Mouse (Mus musculus) heart, adult 2 months (tissue): ENCODE results near the gene Pax6. TPM values are rescaled to one million over a fixed set of nuclear protein-coding genes. Genes with fewer than 3 reads are reported as not detected.

Experiments
- DNase-seq, 2 experiments: peaks; one replicate each; pipeline ENCODE4 v3.0.0; 2021
- H3K27ac ChIP-seq: fragments of 200-600 bp; 2 replicates; pipeline ENCODE4 v1.8.1; 2022
- H3K27me3 ChIP-seq: fragments of 200-500 bp; 2 replicates; pipeline ENCODE4 v1.6.1; 2012; ENCODE audit warnings: mild to moderate bottlenecking, low read length, inconsistent platforms, mixed read lengths; ENCODE audit not compliant: control insufficient read depth, insufficient read depth
- H3K36me3 ChIP-seq: fragments of 200-500 bp; 2 replicates; pipeline ENCODE4 v1.6.1; 2012; ENCODE audit warnings: low read length, inconsistent platforms; ENCODE audit not compliant: control insufficient read depth, insufficient read depth
- H3K4me1 ChIP-seq: fragments of 200-500 bp; 2 replicates; pipeline ENCODE4 v1.6.1; 2011; ENCODE audit warnings: low read length; ENCODE audit not compliant: control insufficient read depth, insufficient read depth
- H3K4me3 ChIP-seq: fragments of 200-600 bp; 2 replicates; pipeline ENCODE4 v1.8.1; 2022
- H3K79me2 ChIP-seq: fragments of 200-500 bp; replicated peaks from 2 replicates; pipeline ENCODE4 v1.6.1; 2012; ENCODE audit warnings: mild to moderate bottlenecking, inconsistent platforms, low read length, moderate library complexity, mixed read lengths; ENCODE audit not compliant: control insufficient read depth, insufficient read depth
- H3K9ac ChIP-seq: fragments of 200-500 bp; 2 replicates; pipeline ENCODE4 v1.6.1; 2012; ENCODE audit warnings: low read depth, mild to moderate bottlenecking, control low read depth, inconsistent platforms, low read length, mixed read lengths
- CTCF ChIP-seq: fragments of 200-600 bp; IDR thresholded peaks from 2 replicates; pipeline ENCODE4 v1.8.1; 2022; ENCODE audit warnings: antibody characterized with exemption, mild to moderate bottlenecking, moderate library complexity
- EP300 ChIP-seq: fragments of 200-500 bp; IDR thresholded peaks from 2 replicates; pipeline ENCODE4 v1.6.1; 2011; ENCODE audit warnings: low read depth, low read length, control low read depth; ENCODE audit not compliant: insufficient read depth
- POLR2A ChIP-seq: fragments of 200-500 bp; IDR thresholded peaks from 2 replicates; pipeline ENCODE4 v1.6.1; 2011; ENCODE audit warnings: mild to moderate bottlenecking, low read depth, low read length, control low read depth; ENCODE audit not compliant: insufficient read depth
- WGBS: fragments of 180-500 bp; shearing (Covaris S2); methylation state at CpG from one replicate; pipeline ENCODE4 v1.1.7; 2018; 5-methylcytosine and 5-hydroxymethylcytosine counted together
- intact Hi-C: fragments of 180-260 bp; cut with DNase I; formaldehyde crosslinking; loops from one replicate; pipeline ENCODE4 v1.15.1; 2025
- polyA plus RNA-seq: library from polyadenylated mRNA; depleted of rRNA; stranded (reverse); fragments of >200 nt; gene quantifications from 2 replicates; pipeline ENCODE4 v1.2.3, GENCODE M21; 2012
- total RNA-seq, 2 experiments: library from RNA; stranded (reverse); gene quantifications; 2 replicates each; pipeline ENCODE4 v1.2.3; 2021

Pax6 gene
- total and polyA plus RNA-seq, 3 experiments, result not detected

DNA sequence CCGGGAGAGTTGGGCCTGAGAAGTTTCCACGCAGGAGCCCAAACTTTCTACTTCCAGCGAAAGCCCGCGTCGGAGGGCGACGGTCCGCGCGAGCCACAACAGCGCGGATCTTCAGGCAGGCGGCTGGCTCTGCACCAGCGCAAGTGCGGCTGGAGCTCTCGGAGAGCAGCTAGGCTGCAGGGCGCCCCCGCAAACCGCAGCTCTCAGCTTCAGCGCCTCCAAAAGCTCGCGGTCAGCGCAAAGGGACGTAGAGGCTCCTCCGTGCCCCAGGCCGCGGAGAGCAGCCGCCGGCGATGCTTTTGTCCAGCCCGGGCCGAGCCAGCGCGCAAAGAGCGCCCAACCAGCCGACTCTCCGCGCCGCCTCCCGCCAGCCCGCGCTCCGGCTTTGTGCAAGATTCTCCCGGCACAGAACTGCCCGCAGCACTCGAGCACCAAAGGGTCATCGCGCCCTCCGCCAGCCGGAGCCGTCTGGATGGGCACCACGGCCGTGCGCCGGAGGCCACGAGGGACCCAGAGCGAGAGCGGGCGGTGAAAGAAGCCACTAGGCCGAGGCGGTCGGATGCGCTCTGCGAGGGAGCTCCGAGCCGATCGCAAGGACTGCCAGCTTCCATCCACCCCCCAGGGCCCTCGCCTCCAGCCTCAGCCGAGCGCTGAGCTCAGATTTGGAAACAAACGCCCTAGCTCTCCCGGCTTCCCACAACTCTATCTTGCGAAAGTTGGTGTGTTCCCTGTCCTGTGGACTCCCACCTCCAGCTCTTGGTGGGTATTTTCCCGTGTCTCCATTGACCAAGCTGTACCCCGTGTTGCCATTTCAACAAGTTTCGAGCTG, 7.6 kb downstream of the Pax6 start:
- H3K9ac ChIP-seq, result 0 out of 2 replicates have a peak overlapping the region, but pooled peaks have one; percentile 7
- TF ChIP-seq CTCF, result no peak
- DNase-seq, result peak in 1 of 2 experiments; percentile 51
- WGBS, result 1% methylated on average over 77 of the region's 77 CpGs
- no peak overlapping the region for H3K27ac ChIP-seq
- intact Hi-C loops, result no loop called here
- H3K4me3 ChIP-seq, result peak overlapping the region; percentile 44
- no peaks in the 10 kb centered on the region for H3K36me3 ChIP-seq
- H3K79me2 ChIP-seq, result no peaks in the 10 kb centered on the region
- peaks cover 2% of the 10 kb centered on the region for H3K4me1 ChIP-seq
- H3K27me3 ChIP-seq, result peaks cover 57% of the 10 kb centered on the region

DNA sequence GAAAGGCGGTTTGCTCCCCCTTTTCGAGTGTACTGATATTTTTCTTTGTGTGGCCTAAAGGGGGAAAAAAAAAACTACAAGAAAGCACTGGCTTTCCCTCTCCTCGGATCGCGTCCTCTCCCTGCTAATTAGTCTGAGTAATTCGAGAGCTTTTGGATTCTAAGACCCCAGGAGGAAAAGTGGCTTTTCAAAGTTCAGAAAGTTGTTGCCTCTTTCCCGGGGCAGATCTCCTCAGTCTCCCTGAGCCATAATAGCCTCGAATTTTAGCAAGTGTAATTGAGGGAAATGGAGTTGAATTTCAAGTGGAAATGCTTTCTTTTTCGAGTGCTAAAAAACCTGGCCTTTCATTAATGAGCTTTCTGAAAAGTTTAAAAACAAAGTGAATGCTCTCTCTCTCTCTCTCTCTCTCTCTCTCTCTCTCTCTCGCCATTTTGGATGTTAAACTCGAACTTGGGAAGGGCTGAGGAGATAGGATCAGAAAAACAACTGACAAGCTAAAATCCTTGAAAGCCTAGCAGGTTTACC, 8.3 kb downstream of the Pax6 start:
- peaks cover 61% of the 10 kb centered on the region for H3K27me3 ChIP-seq
- H3K79me2 ChIP-seq, result no peaks in the 10 kb centered on the region
- no peak for TF ChIP-seq POLR2A
- no peak for TF ChIP-seq EP300
- no peak overlapping the region for H3K4me3 ChIP-seq
- H3K4me1 ChIP-seq, result peaks cover 2% of the 10 kb centered on the region
- no peak overlapping the region for H3K27ac ChIP-seq
- 3% methylated on average over 11 of the region's 11 CpGs for WGBS
- no peaks in the 10 kb centered on the region for H3K36me3 ChIP-seq
- intact Hi-C loops, result no loop called here
- no peak overlapping the region for H3K9ac ChIP-seq
- no peak for DNase-seq

DNA sequence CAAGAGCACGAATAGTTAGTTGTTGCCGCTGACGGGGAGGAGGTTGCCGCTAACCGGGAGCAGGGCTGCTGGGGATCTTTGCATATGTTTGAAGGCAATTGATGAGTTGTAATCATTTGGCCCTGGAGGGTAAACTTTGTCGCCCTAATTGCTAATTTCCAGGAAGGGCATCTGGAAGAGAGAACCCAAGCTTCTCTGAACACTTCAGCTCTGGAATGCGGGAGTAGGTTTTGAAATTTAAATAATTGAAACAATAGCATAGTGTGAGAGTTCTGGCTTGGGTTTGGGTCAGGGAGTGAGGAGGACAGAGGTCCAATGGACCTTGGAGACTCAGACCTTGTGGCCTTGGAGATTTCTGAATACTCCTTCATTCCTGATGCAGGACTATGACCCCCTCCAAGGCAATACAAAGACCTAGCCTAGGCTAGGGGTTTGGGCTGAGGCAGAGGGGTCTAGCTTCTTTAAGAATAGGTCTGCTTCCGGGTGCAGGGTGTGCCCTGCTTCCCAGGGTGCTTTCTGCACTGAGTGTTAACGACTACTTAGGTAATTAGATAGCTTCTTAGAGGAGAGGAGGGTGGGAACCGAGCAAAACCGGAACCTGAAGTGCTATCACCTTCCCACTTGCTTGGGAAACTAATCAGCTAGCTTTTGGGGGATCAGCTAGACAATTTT, 8.9 kb downstream of the Pax6 start:
- 8% methylated on average over 11 of the region's 11 CpGs for WGBS
- no peak overlapping the region for H3K4me3 ChIP-seq
- H3K27me3 ChIP-seq, result peaks cover 61% of the 10 kb centered on the region
- DNase-seq, result peak in 1 of 2 experiments; percentile 1
- H3K36me3 ChIP-seq, result no peaks in the 10 kb centered on the region
- H3K9ac ChIP-seq, result no peak overlapping the region
- intact Hi-C loops, result no loop called here
- no peaks in the 10 kb centered on the region for H3K79me2 ChIP-seq
- no peak overlapping the region for H3K27ac ChIP-seq
- TF ChIP-seq POLR2A, result no peak
- TF ChIP-seq EP300, result no peak
- no peak for TF ChIP-seq CTCF
- peaks cover 2% of the 10 kb centered on the region for H3K4me1 ChIP-seq

GRCm38 (mm10) chr2:105678306-105678705, 9.6 kb downstream of the Pax6 start:
- DNase-seq, result no peak
- H3K27ac ChIP-seq, result no peak overlapping the region
- H3K4me3 ChIP-seq, result no peak overlapping the region
- intact Hi-C loops, result no loop called here
- peaks cover 2% of the 10 kb centered on the region for H3K4me1 ChIP-seq
- 12% methylated on average over 4 of the region's 4 CpGs for WGBS
- TF ChIP-seq CTCF (no peak), EP300 (no peak), POLR2A (no peak)
- no peaks in the 10 kb centered on the region for H3K79me2 ChIP-seq
- H3K27me3 ChIP-seq, result peaks cover 65% of the 10 kb centered on the region
- H3K9ac ChIP-seq, result no peak overlapping the region
- H3K36me3 ChIP-seq, result no peaks in the 10 kb centered on the region

GRCm38 (mm10) chr2:105678880-105679321, 10.2 kb downstream of the Pax6 start:
- Histone ChIP-seq H3K79me2 (no peaks in the 10 kb centered on the region), H3K9ac (no peak overlapping the region), H3K27me3 (peaks cover 64% of the 10 kb centered on the region), H3K27ac (no peak overlapping the region), H3K4me3 (no peak overlapping the region), H3K4me1 (peaks cover 2% of the 10 kb centered on the region), H3K36me3 (no peaks in the 10 kb centered on the region)
- DNase-seq, result peak in 1 of 2 experiments; percentile 1
- WGBS, result 9% methylated on average over 7 of the region's 7 CpGs
- intact Hi-C loops, result no loop called here
- TF ChIP-seq POLR2A (no peak), EP300 (no peak), CTCF (no peak)

DNA sequence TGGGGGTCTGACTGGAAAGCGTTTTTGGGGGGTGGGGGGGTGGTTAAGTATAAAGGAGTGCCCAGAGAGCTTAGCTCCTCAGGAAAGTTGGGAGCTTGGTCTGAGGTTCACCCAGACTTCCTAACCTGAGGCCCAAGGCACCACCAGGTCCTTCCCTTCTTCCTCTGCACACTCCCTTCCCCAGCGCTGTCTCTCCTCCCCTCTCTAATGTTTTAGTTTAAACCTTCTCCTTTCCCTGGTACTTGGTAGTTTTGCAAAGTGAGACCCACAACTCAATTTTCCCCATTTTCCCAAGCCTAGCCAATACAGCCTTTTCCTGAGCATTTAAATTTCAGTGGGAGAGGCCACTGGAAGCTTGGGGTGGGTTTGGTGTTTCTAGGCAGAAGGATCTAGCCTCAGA, 10.6 kb downstream of the Pax6 start:
- 13% methylated on average over 2 of the region's 2 CpGs for WGBS
- TF ChIP-seq POLR2A (no peak), CTCF (no peak), EP300 (no peak)
- Histone ChIP-seq H3K4me3 (no peak overlapping the region), H3K9ac (no peak overlapping the region), H3K27me3 (peaks cover 60% of the 10 kb centered on the region), H3K36me3 (no peaks in the 10 kb centered on the region), H3K27ac (no peak overlapping the region), H3K79me2 (no peaks in the 10 kb centered on the region), H3K4me1 (peaks cover 2% of the 10 kb centered on the region)
- DNase-seq, result peak in 1 of 2 experiments; percentile 1
- intact Hi-C loops, result no loop called here
